Mouse (Mus musculus) liver, postnatal 0 days (tissue): Measurements from ENCODE around the gene Aebp1. TPM values are rescaled to one million over a fixed set of nuclear protein-coding genes. Genes with fewer than 3 reads are reported as not detected.

ENCODE experiments used
- ATAC-seq: fragments of 200-750 bp; cut with Nextera tagmentation; 2 replicates; pipeline ENCODE4 v1.8.0; 2017; ENCODE audit warnings: mild to moderate bottlenecking, moderate library complexity
- DNase-seq: peaks from one replicate; pipeline ENCODE4 v3.0.0-alpha.2; 2016
- H3K27ac ChIP-seq: fragments of 300-500 bp; sonication (generic); 2 replicates; pipeline ENCODE4 v1.5.1; 2014; ENCODE audit warnings: antibody characterized with exemption, moderate library complexity, mild to moderate bottlenecking, low read depth
- H3K27me3 ChIP-seq: fragments of 300-500 bp; sonication (generic); 2 replicates; pipeline ENCODE4 v1.6.1; 2014; ENCODE audit warnings: low read length, control low read depth, mixed read lengths; ENCODE audit not compliant: insufficient read depth
- H3K36me3 ChIP-seq: fragments of 300-500 bp; sonication (generic); replicated peaks from 2 replicates; pipeline ENCODE4 v1.6.1; 2014; ENCODE audit warnings: mild to moderate bottlenecking, control low read depth, low read length, moderate library complexity, mixed read lengths; ENCODE audit not compliant: insufficient read depth
- H3K4me1 ChIP-seq: fragments of 300-500 bp; sonication (generic); 2 replicates; pipeline ENCODE4 v1.6.1; 2014; ENCODE audit warnings: antibody characterized with exemption, mild to moderate bottlenecking, control low read depth; ENCODE audit not compliant: insufficient read depth
- H3K4me2 ChIP-seq: fragments of 300-500 bp; sonication (generic); 2 replicates; pipeline ENCODE4 v1.6.1; 2014; ENCODE audit warnings: low read depth, mild to moderate bottlenecking, low read length, moderate library complexity, mixed read lengths
- H3K4me3 ChIP-seq: fragments of 300-500 bp; sonication (generic); 2 replicates; pipeline ENCODE4 v1.5.1; 2014; ENCODE audit warnings: low read depth, low read length
- H3K9ac ChIP-seq: fragments of 300-500 bp; sonication (generic); replicated peaks from 2 replicates; pipeline ENCODE4 v1.6.1; 2014; ENCODE audit warnings: mild to moderate bottlenecking, moderate library complexity
- H3K9me3 ChIP-seq: fragments of 300-500 bp; sonication (generic); 2 replicates; pipeline ENCODE4 v1.6.1; 2016; ENCODE audit warnings: mild to moderate bottlenecking, control low read depth, low read length, mixed read lengths
- CTCF ChIP-seq: sonication (generic); IDR thresholded peaks from 2 replicates; pipeline ENCODE4 v1.5.1; 2016; ENCODE audit warnings: antibody characterized with exemption, low read depth
- EP300 ChIP-seq: IDR thresholded peaks from 2 replicates; pipeline ENCODE4 v1.6.1; 2016; ENCODE audit warnings: antibody characterized with exemption, low read depth, mild to moderate bottlenecking
- WGBS: fragments of 180-500 bp; shearing (Covaris S2); extraction: QIAGEN DNeasy Blood & Tissue Kit; methylation state at CpG from one replicate; pipeline ENCODE4 v1.1.7; 2014; ENCODE audit not compliant: insufficient replicate concordance; 5-methylcytosine and 5-hydroxymethylcytosine counted together
- polyA plus RNA-seq: library from polyadenylated mRNA; unstranded; fragments of >200 nt; fragmentation: Nextera tagmentation; extraction: Ambion mirVana; gene quantifications from 2 replicates; pipeline ENCODE4 v1.2.1, GENCODE M21; 2015

The Aebp1 gene
- polyA plus RNA-seq, 1 experiment from 2014 or later: 3.1 TPM

DNA sequence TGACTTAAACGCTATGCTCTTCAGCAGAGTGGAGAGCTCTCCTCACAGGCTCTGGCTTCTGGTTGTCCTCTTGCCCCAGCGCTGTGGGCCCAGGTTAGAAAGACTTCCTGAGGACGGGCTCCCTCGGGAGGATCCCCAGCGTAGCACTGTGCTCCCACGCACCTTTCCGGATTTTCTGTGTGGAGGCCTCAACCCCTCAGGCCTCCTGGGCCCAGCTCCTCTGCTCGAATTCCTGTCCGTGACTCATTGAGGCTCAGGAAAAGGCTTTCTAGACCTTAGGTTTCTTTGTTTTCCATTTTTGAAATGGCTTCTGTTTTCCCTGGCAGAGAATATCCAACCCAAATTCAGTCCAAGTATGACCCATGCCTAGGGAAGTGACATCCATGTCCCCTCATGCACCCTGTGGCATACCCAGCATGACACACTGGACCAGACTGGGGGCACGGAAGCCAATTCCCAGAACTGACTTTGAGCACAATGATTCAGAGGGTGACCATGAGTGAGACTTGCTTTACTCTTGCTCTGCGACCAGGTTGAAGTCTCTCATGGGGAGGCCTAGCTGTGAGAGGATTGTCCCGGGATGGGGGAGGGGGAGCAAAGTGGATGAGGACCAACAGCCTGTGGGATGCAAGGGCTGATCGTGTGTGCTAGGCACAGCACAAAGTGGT is 1.7 kb upstream of the Aebp1 start:
- no peaks in the 10 kb centered on the region for H3K9me3 ChIP-seq
- ATAC-seq (no peak), DNase-seq (no peak)
- 76% methylated on average over 13 of the region's 13 CpGs for WGBS
- H3K4me2 ChIP-seq: no peak overlapping the region
- H3K4me1 ChIP-seq: peaks cover 8% of the 10 kb centered on the region
- no peaks in the 10 kb centered on the region for H3K36me3 ChIP-seq
- no peak overlapping the region for H3K27ac ChIP-seq
- no peak overlapping the region for H3K4me3 ChIP-seq
- no peak overlapping the region for H3K9ac ChIP-seq
- TF ChIP-seq EP300 (no peak), CTCF (no peak)
- peaks cover 18% of the 10 kb centered on the region for H3K27me3 ChIP-seq

- TF ChIP-seq EP300: no peak
- no peak for TF ChIP-seq CTCF
- 51% methylated on average over 6 of the region's 6 CpGs for WGBS
Measured at GRCm38 (mm10) chr11:5860639-5861038, 1.1 kb upstream of the Aebp1 start.

DNA sequence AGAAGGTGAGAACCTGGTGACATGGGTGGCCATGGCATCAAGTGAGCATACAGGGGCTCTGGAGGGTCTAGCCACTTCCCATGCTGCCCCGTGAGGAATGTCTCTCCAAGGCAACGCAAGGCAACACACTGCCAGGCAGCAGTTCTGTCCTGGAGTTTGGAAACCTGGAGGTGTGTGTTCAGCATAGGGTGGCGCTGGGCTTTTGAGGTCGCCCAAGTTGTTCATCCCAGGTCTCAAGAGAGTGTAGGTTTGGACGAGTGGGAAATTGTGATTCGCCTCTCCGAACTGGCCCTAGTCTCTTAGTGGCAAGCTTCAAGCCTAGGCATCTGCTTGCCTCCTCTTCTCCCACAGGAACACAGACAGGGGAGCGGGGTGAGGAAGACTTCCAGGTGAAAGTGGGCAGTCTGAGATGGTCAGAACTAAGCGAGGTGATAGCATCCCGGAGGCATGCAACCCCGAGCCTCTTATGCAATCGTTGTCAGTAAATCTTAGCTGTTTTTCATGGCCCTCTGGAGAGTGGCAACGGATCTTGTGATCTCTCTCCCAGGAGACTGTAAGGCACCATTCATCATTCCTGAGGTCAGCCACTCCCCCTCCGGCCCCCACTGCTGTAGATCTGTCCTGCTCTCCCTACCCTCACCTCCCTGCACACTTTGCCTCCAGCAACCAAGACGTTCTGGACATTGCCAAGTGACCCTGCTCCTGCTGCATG is 803 bp downstream of the Aebp1 start:
- no peaks in the 10 kb centered on the region for H3K36me3 ChIP-seq
- H3K27ac ChIP-seq: no peak overlapping the region
- peak overlapping the region; percentile 42 for H3K4me3 ChIP-seq
- H3K4me2 ChIP-seq: peak overlapping the region; percentile 61
- no peaks in the 10 kb centered on the region for H3K9me3 ChIP-seq
- no peak overlapping the region; the same call in 1 of the 2 replicates for H3K9ac ChIP-seq
- WGBS: 16% methylated on average over 15 of the region's 15 CpGs
- no peak for TF ChIP-seq EP300
- no peak for TF ChIP-seq CTCF
- DNase-seq: no peak
- ATAC-seq: no peak
- peaks cover 18% of the 10 kb centered on the region for H3K27me3 ChIP-seq
- H3K4me1 ChIP-seq: peaks cover 8% of the 10 kb centered on the region

More at GRCm38 (mm10) chr11:5860639-5861038, 1.1 kb upstream of the Aebp1 start:
- Histone ChIP-seq H3K4me1 (peaks cover 8% of the 10 kb centered on the region), H3K4me2 (no peak overlapping the region), H3K27me3 (peaks cover 18% of the 10 kb centered on the region), H3K4me3 (no peak overlapping the region), H3K9ac (no peak overlapping the region), H3K27ac (no peak overlapping the region), H3K36me3 (no peaks in the 10 kb centered on the region), H3K9me3 (no peaks in the 10 kb centered on the region)
- no peak for DNase-seq
- ATAC-seq: no peak

DNA sequence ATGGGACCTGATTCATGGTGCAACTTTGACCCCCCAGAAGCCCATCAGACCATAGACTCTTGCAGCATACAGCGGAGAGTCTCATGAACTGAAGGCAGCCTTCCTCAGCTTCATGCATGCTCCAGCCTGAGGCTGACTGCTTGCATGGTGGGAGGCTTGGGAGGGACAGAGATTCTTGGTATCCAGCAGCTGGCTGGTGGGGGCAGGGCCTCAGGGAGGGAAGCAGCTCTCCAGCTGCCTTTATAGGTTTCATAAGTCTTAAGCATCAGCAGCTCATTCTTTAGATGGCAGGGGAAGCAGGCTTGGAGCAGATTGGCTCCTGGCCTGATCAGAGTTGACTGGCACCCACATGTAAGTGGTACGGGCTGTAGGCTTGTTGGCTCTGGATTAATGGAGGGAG is 5.4 kb downstream of the Aebp1 start:
- TF ChIP-seq EP300 (no peak), CTCF (no peak)
- 91% methylated on average over 2 of the region's 2 CpGs for WGBS
- no peak overlapping the region for H3K27ac ChIP-seq
- H3K4me3 ChIP-seq: no peak overlapping the region
- peaks cover 6% of the 10 kb centered on the region; the same call in 1 of the 2 replicates for H3K36me3 ChIP-seq
- no peak overlapping the region for H3K4me2 ChIP-seq
- H3K27me3 ChIP-seq: peaks cover 4% of the 10 kb centered on the region; the same call in 1 of the 2 replicates
- ATAC-seq: no peak
- no peak overlapping the region for H3K9ac ChIP-seq
- no peaks in the 10 kb centered on the region for H3K9me3 ChIP-seq
- H3K4me1 ChIP-seq: peaks cover under 1% of the 10 kb centered on the region
- no peak for DNase-seq

DNA sequence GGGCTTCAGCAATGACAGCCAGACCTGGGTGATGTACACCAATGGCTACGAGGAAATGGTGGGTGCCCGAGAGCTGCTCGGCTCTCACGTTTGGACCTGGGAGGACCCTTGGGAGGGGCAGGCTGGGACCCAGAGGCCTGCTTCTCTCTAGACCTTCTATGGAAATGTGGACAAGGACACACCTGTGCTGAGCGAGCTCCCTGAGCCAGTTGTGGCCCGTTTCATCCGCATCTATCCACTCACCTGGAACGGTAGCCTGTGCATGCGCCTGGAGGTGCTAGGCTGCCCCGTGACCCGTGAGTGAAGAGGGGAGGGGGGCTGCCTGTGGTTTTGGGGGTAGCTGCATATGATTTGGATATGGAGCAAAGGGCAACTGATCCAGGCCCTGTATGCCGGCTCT is 6.6 kb downstream of the Aebp1 start:
- H3K4me2 ChIP-seq: no peak overlapping the region
- TF ChIP-seq CTCF (no peak), EP300 (no peak)
- ATAC-seq (no peak), DNase-seq (no peak)
- H3K27me3 ChIP-seq: no peaks in the 10 kb centered on the region
- H3K27ac ChIP-seq: no peak overlapping the region
- no peaks in the 10 kb centered on the region for H3K4me1 ChIP-seq
- H3K9me3 ChIP-seq: no peaks in the 10 kb centered on the region
- no peak overlapping the region for H3K4me3 ChIP-seq
- H3K36me3 ChIP-seq: peaks cover 17% of the 10 kb centered on the region
- WGBS: 86% methylated on average over 12 of the region's 12 CpGs
- H3K9ac ChIP-seq: no peak overlapping the region

GRCm38 (mm10) chr11:5869331-5869730 is 7.6 kb downstream of the Aebp1 start:
- no peaks in the 10 kb centered on the region for H3K9me3 ChIP-seq
- TF ChIP-seq EP300 (no peak), CTCF (no peak)
- no peak overlapping the region for H3K27ac ChIP-seq
- H3K9ac ChIP-seq: no peak overlapping the region
- H3K36me3 ChIP-seq: peaks cover 25% of the 10 kb centered on the region
- H3K4me3 ChIP-seq: no peak overlapping the region
- no peaks in the 10 kb centered on the region for H3K4me1 ChIP-seq
- DNase-seq: no peak
- 93% methylated on average over 16 of the region's 16 CpGs for WGBS
- no peak for ATAC-seq
- no peaks in the 10 kb centered on the region for H3K27me3 ChIP-seq
- no peak overlapping the region for H3K4me2 ChIP-seq
